Mouse (Mus musculus) liver, embryonic 14.5 days (tissue): ENCODE results near the gene Spc24.

Experiments used
- CTCF ChIP-seq: IDR thresholded peaks from 2 replicates; pipeline ENCODE4 v1.5.1; 2016; ENCODE audit warnings: antibody characterized with exemption, low read depth, control low read depth
- EP300 ChIP-seq: IDR thresholded peaks from 2 replicates; pipeline ENCODE4 v1.6.1; 2016; ENCODE audit warnings: antibody characterized with exemption, low read depth

GRCm38 (mm10) chr9:21732288-21732687 is 27.8 kb downstream of the Spc24 start:
- TF ChIP-seq CTCF (no peak), EP300 (no peak)
